Mouse (Mus musculus): ENCODE measurements around the gene Ift27.

Ift27 gene

DNA sequence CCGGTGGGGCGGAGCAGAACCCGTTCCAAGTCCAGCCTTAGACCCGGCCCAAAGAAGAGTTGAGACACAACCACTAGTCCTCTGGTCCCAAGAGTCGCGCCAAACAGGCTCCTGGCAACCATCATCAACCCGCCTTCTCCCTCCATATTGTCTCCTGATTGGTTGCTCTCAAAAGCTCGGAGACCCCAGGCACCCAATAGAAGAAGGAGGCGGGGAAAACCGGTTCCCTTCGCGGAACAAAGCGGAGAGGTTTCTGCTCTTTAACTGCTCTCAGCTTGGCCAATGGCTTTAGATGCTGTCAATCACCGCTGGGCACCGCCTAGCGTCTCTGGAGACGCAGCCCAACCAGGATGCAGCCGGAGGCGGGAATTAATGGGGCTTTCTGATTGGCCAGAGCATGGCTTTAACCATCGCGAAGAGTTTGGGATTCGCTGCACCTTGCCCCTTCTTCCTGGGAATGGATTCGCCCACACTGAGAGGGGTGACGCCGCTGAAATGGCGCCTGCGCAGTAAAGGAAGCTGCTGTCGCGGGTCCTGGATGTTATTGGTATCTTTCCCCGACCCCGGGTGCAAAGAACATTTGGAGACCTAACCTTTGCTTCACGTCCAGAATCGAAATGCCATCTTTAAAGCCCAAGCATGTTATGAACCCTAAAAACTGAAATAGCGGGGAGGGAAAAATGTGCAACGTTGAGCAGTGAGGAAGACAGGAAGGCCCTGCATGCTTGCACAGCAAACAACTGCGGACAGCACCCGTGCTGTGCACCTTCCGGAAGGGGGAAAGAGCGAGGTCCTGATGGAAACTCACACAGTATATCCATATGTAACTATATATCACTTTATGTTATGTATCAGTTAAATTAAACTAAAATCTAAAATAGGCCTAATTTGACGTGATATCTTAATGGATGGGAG lies at the start of gene Ift27:
Gene Ift27, minus strand, starts transcription at position 136 of the 915 bp plus-strand sequence.
- peak; percentile 100 for DNase-seq (ENCODE audit: low read depth)

DNA sequence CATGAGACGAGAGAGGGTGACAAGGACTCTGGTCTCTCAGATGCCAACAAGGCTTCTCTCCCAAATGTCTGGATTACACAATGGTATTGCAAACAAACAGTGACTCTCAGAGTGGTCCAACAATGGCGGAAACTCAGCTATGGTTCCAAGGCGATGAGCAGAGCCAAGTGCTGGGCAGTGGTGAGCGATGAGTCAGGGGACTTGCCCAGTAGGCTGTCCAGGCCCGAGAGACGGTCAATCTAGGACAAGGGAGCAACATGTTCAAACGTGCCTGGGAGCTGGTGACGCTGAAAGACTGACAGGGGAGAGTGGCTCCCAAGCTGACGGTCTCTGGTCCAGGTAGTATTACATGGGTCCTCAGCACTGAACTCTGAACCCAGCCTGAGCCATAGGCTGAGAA lies 41.4 kb upstream of the Ift27 start:
- DNase-seq (ENCODE audit: low read depth), result no peak

DNA sequence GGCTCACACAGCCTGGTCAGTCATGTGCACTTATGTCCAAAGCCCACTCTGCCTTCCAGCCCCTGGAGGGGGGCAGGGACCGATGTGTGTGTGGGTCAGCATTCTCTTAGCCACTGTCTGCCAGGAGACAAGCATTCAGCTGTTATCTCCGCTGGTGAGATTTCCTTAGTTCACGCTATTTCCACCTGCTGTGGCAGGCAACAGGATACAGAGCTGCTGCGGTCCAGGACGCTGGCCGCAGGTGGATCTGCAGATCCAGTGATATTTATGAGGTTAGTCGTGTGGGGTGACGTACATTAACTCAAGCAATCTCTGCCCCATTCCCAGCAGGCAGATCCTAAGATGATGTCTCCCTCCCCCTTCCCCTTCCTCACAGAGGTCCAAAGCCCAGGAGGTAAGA lies 37.5 kb upstream of the Ift27 start:
- DNase-seq (ENCODE audit: low read depth), result no peak

- DNase-seq (ENCODE audit: low read depth), result no peak
Observed at GRCm38 (mm10) chr15:78210203-78210602, 36.3 kb upstream of the Ift27 start.

GRCm38 (mm10) chr15:78206312-78206711 lies 32.4 kb upstream of the Ift27 start, which contains the start of gene Pvalb:
TSS of gene Pvalb (minus strand) at chr15:78206400.
- no peak for DNase-seq (ENCODE audit: low read depth)

DNA sequence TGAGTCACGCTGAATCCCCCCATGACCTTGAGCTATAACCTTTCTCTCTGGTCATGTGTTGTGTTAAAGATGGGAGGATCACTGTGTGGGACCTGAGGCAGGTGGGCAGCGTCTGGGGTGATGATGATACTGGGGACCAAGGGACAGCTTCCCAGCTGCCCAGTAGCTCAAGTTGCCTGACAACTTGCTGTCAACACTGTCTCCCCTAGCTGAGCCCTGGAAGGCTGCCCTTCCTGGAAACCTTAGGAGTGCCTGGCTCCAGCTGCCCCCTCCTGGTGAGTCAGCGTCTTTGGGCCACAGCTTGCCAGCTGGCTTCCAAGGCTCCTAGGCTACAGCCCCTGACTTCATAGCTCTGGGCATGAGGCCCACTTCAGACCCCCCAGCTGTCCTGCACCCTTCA lies 31.3 kb upstream of the Ift27 start:
- peak; percentile 15 for DNase-seq (ENCODE audit: low read depth)

GRCm38 (mm10) chr15:78204053-78204847 lies 30.3 kb upstream of the Ift27 start:
- DNase-seq (ENCODE audit: low read depth), result no peak

GRCm38 (mm10) chr15:78195096-78195880 lies 21.4 kb upstream of the Ift27 start:
- no peak for DNase-seq (ENCODE audit: low read depth)

- peak; percentile 12 for DNase-seq (ENCODE audit: low read depth)
Observed at GRCm38 (mm10) chr15:78194320-78194719, 20.4 kb upstream of the Ift27 start.

DNA sequence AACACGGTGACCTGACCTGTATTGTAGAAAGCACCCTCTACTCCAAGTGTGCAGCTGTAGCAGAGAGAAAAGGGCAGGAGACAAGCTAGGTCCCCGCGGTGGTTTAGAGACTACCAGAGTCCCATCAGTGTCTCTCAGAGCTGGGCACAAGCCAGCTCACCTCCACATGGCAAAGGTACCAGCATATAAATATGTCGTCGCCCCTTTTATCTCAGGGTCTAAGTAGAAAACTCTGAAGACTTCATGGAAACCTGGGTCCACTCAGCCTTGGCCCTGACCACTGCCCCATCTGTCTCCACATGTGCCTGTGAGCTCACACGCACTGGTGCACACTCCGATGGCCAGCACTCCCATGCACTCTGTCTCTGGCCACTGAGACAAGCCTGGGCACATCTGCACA lies 15.7 kb upstream of the Ift27 start:
- no peak for DNase-seq (ENCODE audit: low read depth)

- no peak for DNase-seq (ENCODE audit: low read depth)
Observed at GRCm38 (mm10) chr15:78188546-78188945, 14.6 kb upstream of the Ift27 start.

DNA sequence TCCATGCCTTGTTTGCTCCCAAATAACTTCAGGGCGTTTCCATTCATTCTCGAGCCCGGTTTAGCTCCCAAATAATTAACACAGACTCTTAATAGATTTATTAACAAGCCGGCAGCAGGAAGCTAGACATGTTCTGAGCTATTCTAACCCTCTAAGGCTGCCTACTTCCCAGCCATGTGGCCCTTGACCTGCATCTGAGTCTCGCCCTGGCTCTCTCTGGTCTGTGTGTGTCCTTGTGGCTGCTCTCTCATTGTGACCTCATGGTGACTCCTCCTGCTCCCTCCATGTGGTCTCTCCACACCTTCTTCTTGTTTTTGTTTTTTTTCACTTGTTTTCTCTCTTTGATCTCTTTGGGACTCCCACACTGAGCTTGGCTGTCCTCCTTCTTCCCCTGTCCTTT lies 13.0 kb upstream of the Ift27 start:
- DNase-seq (ENCODE audit: low read depth), result no peak

- DNase-seq (ENCODE audit: low read depth), result peak; percentile 73
Observed at GRCm38 (mm10) chr15:78185609-78186008, 11.7 kb upstream of the Ift27 start.

GRCm38 (mm10) chr15:78184855-78185254 lies 10.9 kb upstream of the Ift27 start:
- peak; percentile 70 for DNase-seq (ENCODE audit: low read depth)

GRCm38 (mm10) chr15:78181701-78182405 lies 7.9 kb upstream of the Ift27 start:
- peak; percentile 39 for DNase-seq (ENCODE audit: low read depth)

- DNase-seq (ENCODE audit: low read depth), result no peak
Observed at GRCm38 (mm10) chr15:78179775-78180174, 5.9 kb upstream of the Ift27 start.

DNA sequence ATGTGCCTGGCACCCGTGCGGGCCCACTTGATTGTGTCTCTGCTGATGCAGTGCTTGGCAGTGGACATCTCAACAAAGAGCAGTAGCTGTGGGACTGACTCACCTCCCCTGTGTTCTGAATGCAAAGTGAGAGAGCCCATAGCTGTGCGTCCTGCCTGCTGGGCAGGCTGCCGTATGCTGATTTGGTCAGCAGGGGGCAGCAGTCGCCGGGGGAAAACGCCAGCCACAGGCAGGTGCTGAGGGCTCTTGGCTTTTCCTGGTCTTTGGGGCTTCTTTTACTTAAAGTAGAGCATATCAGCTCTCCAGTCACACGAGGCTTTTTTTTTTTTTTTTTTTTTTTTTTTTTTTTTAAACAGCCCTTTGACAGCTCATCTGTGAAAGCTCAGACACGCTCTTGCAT lies 4.5 kb upstream of the Ift27 start:
- peak; percentile 82 for DNase-seq (ENCODE audit: low read depth)

DNA sequence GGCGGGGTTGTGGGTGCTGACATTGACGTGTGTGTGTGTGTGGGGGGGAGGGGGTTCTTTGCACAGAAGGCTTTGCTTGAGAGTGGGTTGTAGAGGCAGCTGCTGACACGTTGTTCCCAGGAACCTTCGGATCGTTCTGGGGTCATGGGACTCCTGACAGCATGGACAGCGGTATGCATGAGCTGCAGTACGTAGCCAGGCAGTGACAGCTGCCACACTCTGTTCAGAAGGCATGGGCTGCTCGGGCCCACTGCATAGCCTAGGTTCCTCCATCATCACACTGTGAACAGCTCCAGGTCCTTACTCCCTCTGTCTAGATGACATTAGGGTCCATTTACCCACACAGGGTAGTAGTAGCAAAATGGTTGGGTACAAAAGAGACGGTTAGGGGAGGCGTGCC lies 3.4 kb upstream of the Ift27 start:
- DNase-seq (ENCODE audit: low read depth), result no peak

DNA sequence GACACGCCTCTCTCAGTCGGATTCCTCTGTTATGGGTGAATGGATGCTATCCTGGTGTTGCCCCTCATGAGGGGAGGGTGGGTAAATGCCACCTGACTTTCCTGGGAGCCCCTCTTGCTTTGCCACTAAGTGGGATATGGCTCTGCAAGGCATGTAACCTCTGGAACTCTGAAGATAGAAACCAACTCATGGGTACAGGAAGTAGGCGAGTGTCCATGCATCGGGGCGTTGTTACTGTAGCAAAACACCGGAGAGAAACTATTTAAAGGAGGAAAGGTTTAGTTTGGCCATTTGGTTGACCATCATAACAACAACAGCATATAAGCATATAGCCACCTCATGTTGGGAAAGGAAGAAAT lies 959 bp upstream of the Ift27 start:
- no peak for DNase-seq (ENCODE audit: low read depth)

DNA sequence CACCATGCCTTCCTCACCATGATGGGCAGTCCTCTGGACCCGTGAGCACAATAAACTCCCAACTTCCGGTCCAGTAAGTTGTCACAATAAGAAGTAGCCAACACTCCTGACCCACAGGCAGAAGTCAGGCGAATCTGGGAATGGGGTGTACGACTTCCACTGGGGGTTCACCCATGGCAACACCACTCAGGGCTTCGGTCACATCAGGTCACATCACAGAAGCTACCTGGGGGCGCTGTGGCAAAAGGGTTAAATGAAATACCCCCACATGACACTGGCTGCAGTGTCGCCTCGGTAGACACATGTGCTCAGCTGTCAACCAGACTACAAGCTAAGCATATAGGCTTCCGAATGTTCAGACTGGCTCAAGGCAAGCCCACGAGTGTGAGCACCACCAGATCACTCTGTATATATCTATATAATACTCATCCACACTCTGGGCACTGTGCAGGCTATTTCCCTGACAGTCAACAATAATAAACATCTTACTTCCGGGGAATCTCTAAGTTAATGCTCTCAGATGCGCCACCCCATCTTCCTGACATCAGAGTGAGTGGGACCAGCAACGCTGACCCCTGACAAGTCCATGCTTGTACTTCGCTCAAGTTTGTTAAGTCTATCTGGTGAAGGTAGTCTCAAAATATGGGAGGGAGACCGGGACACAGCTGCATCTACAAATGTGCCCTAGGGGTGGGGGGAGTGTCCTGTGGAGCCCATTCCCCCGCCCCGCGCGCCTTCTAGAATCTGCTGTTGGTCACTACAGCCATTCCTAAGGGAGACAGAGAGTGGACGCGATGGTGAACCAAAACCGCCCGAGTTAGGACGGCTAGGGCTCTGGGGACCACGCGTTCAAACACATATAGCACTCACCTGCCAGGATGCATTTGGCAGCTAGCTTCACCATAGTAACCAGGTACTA lies 749 bp downstream of the Ift27 start:
- DNase-seq (ENCODE audit: low read depth), result peak; percentile 33

Measured in 416B (cell line).